Mouse (Mus musculus) heart, embryonic 15.5 days (tissue): ENCODE data around the gene Plekhg2. TPM values are rescaled to one million over a fixed set of nuclear protein-coding genes. Genes with fewer than 3 reads are reported as not detected.
"Not testable (repeated sequence)": the region's sequence is repeated elsewhere in the genome, so short reads cannot be mapped to it uniquely, and the experiment has no call there.

ENCODE experiments used
- ATAC-seq: fragments of 200-750 bp; cut with Nextera tagmentation; replicated peaks from 2 replicates; pipeline ENCODE4 v1.8.0; 2017; ENCODE audit warnings: low read depth, moderate TSS enrichment; ENCODE audit not compliant: insufficient number of reproducible peaks, insufficient read depth, low FRiP score
- H3K27ac ChIP-seq: fragments of 300-500 bp; sonication (generic); 2 replicates; pipeline ENCODE4 v1.5.1; 2015; ENCODE audit warnings: mild to moderate bottlenecking, inconsistent platforms
- H3K27me3 ChIP-seq: fragments of 300-500 bp; sonication (generic); 2 replicates; pipeline ENCODE4 v1.6.1; 2015; ENCODE audit warnings: inconsistent platforms
- H3K36me3 ChIP-seq: fragments of 300-500 bp; sonication (generic); 2 replicates; pipeline ENCODE4 v1.6.1; 2015; ENCODE audit warnings: mild to moderate bottlenecking, inconsistent platforms
- H3K4me1 ChIP-seq: fragments of 300-500 bp; sonication (generic); replicated peaks from 2 replicates; pipeline ENCODE4 v1.6.1; 2015; ENCODE audit warnings: inconsistent platforms
- H3K4me2 ChIP-seq: fragments of 300-500 bp; sonication (generic); 2 replicates; pipeline ENCODE4 v1.6.1; 2015; ENCODE audit warnings: inconsistent platforms, mild to moderate bottlenecking, moderate library complexity
- H3K4me3 ChIP-seq: fragments of 300-500 bp; sonication (generic); 2 replicates; pipeline ENCODE4 v1.5.1; 2015; ENCODE audit warnings: mild to moderate bottlenecking, inconsistent platforms
- H3K9ac ChIP-seq: fragments of 300-500 bp; sonication (generic); 2 replicates; pipeline ENCODE4 v1.6.1; 2015; ENCODE audit warnings: mild to moderate bottlenecking, inconsistent platforms
- H3K9me3 ChIP-seq: fragments of 300-500 bp; sonication (generic); replicated peaks from 2 replicates; pipeline ENCODE4 v1.6.1; 2016; ENCODE audit warnings: inconsistent platforms
- WGBS: fragments of 180-500 bp; shearing (Covaris S2); methylation state at CpG from one replicate; pipeline ENCODE4 v1.1.7; 2015; ENCODE audit warnings: mixed read lengths; 5-methylcytosine and 5-hydroxymethylcytosine counted together
- polyA plus RNA-seq: library from polyadenylated mRNA; unstranded; fragments of >200 nt; fragmentation: Nextera tagmentation; extraction: Ambion mirVana; gene quantifications from 2 replicates; pipeline ENCODE4 v1.2.1, GENCODE M21; 2015

The Plekhg2 gene
- polyA plus RNA-seq, 1 experiment from 2014 or later: 34.3 TPM

GRCm38 (mm10) chr7:28393272-28393951 lies 21.0 kb upstream of the Plekhg2 start:
- Histone ChIP-seq H3K27ac (peak overlapping the region; percentile 83), H3K4me2 (peak overlapping the region; percentile 95), H3K36me3 (peaks cover 55% of the 10 kb centered on the region), H3K9me3 (no peaks in the 10 kb centered on the region), H3K9ac (peak overlapping the region; percentile 77), H3K4me3 (peak overlapping the region; percentile 79), H3K27me3 (no peaks in the 10 kb centered on the region), H3K4me1 (peaks cover 20% of the 10 kb centered on the region)
- ATAC-seq: no peak
- 7% methylated on average over 22 of the region's 22 CpGs for WGBS

- H3K36me3 ChIP-seq: peaks cover 51% of the 10 kb centered on the region
- H3K9me3 ChIP-seq: no peaks in the 10 kb centered on the region
- no peaks in the 10 kb centered on the region for H3K27me3 ChIP-seq
- under 1% methylated on average over 58 of the region's 58 CpGs for WGBS
- peaks cover 20% of the 10 kb centered on the region for H3K4me1 ChIP-seq
- H3K4me3 ChIP-seq: peak within 1 kb of the TSS; percentile 79
- H3K9ac ChIP-seq: peak within 1 kb of the TSS; percentile 83
- peak within 1 kb of the TSS; percentile 83 for H3K27ac ChIP-seq
- peak within 1 kb of the TSS; percentile 95 for H3K4me2 ChIP-seq
- peak; percentile 97 for ATAC-seq
Measured at GRCm38 (mm10) chr7:28392429-28393271, 20.3 kb upstream of the Plekhg2 start, which contains the start of the genes Med29 and Paf1. Gene Med29 (minus strand): TSS chr7:28392708. Gene Paf1 (plus strand): TSS chr7:28392951.

GRCm38 (mm10) chr7:28390331-28390730 lies 17.9 kb upstream of the Plekhg2 start:
- Histone ChIP-seq H3K9me3 (no peaks in the 10 kb centered on the region), H3K27me3 (no peaks in the 10 kb centered on the region), H3K4me1 (peaks cover 22% of the 10 kb centered on the region), H3K9ac (no peak overlapping the region), H3K27ac (no peak overlapping the region), H3K4me2 (no peak overlapping the region), H3K4me3 (no peak overlapping the region), H3K36me3 (peaks cover 37% of the 10 kb centered on the region)
- 92% methylated on average over 3 of the region's 3 CpGs for WGBS
- ATAC-seq: no peak

- not testable (repeated sequence) for ATAC-seq, H3K27ac ChIP-seq, H3K4me3 ChIP-seq, H3K9ac ChIP-seq, H3K4me2 ChIP-seq, H3K27me3 ChIP-seq, H3K9me3 ChIP-seq
- Histone ChIP-seq H3K4me1 (peaks cover 29% of the 10 kb centered on the region), H3K36me3 (peaks cover 30% of the 10 kb centered on the region)
- WGBS: 87% methylated on average over 7 of the region's 7 CpGs
Measured at GRCm38 (mm10) chr7:28387384-28387783, 15.0 kb upstream of the Plekhg2 start.

GRCm38 (mm10) chr7:28386877-28387276 lies 14.5 kb upstream of the Plekhg2 start:
- not testable (repeated sequence) for H3K4me3 ChIP-seq, H3K9ac ChIP-seq, H3K4me2 ChIP-seq, H3K27ac ChIP-seq, H3K27me3 ChIP-seq, H3K9me3 ChIP-seq, ATAC-seq
- H3K4me1 ChIP-seq: peaks cover 30% of the 10 kb centered on the region
- peaks cover 30% of the 10 kb centered on the region for H3K36me3 ChIP-seq
- WGBS: 75% methylated on average over 6 of the region's 6 CpGs

- ATAC-seq: peak; percentile 34
- H3K9ac ChIP-seq: no peak overlapping the region
- peak overlapping the region; percentile 54 for H3K27ac ChIP-seq
- WGBS: 2% methylated on average over 4 of the region's 4 CpGs
- no peak overlapping the region for H3K4me3 ChIP-seq
- H3K9me3 ChIP-seq: no peaks in the 10 kb centered on the region
- H3K27me3 ChIP-seq: no peaks in the 10 kb centered on the region
- H3K4me1 ChIP-seq: peaks cover 30% of the 10 kb centered on the region
- H3K36me3 ChIP-seq: peaks cover 30% of the 10 kb centered on the region
- H3K4me2 ChIP-seq: no peak overlapping the region
Measured at GRCm38 (mm10) chr7:28386462-28386861, 14.1 kb upstream of the Plekhg2 start.

- Histone ChIP-seq H3K9me3 (no peaks in the 10 kb centered on the region), H3K4me2 (no peak overlapping the region), H3K27ac (peak overlapping the region; percentile 54), H3K27me3 (no peaks in the 10 kb centered on the region), H3K4me3 (no peak overlapping the region), H3K36me3 (peaks cover 30% of the 10 kb centered on the region), H3K9ac (no peak overlapping the region), H3K4me1 (peaks cover 30% of the 10 kb centered on the region)
- WGBS: 78% methylated on average over 7 of the region's 7 CpGs
- ATAC-seq: no peak
Measured at GRCm38 (mm10) chr7:28386007-28386406, 13.6 kb upstream of the Plekhg2 start.

GRCm38 (mm10) chr7:28385196-28385595 lies 12.8 kb upstream of the Plekhg2 start:
- no peaks in the 10 kb centered on the region for H3K27me3 ChIP-seq
- no peak for ATAC-seq
- H3K4me1 ChIP-seq: peaks cover 38% of the 10 kb centered on the region
- peaks cover 23% of the 10 kb centered on the region for H3K36me3 ChIP-seq
- H3K4me2 ChIP-seq: no peak overlapping the region
- H3K9ac ChIP-seq: no peak overlapping the region
- WGBS: 87% methylated on average over 9 of the region's 9 CpGs
- no peak overlapping the region for H3K4me3 ChIP-seq
- H3K27ac ChIP-seq: no peak overlapping the region
- H3K9me3 ChIP-seq: no peaks in the 10 kb centered on the region

GRCm38 (mm10) chr7:28384162-28384561 lies 11.8 kb upstream of the Plekhg2 start:
- Histone ChIP-seq H3K27me3 (no peaks in the 10 kb centered on the region), H3K4me3 (no peak overlapping the region), H3K36me3 (peaks cover 15% of the 10 kb centered on the region), H3K4me1 (peaks cover 45% of the 10 kb centered on the region), H3K27ac (peak overlapping the region; percentile 98), H3K9ac (no peak overlapping the region), H3K4me2 (no peak overlapping the region), H3K9me3 (no peaks in the 10 kb centered on the region)
- no peak for ATAC-seq
- 75% methylated on average over 6 of the region's 6 CpGs for WGBS

GRCm38 (mm10) chr7:28383606-28384005 lies 11.2 kb upstream of the Plekhg2 start:
- 73% methylated on average over 4 of the region's 4 CpGs for WGBS
- Histone ChIP-seq H3K4me3 (no peak overlapping the region), H3K27me3 (no peaks in the 10 kb centered on the region), H3K27ac (peak overlapping the region; percentile 98), H3K4me1 (peaks cover 45% of the 10 kb centered on the region), H3K36me3 (peaks cover 9% of the 10 kb centered on the region), H3K9me3 (no peaks in the 10 kb centered on the region), H3K4me2 (no peak overlapping the region), H3K9ac (no peak overlapping the region)
- ATAC-seq: no peak

- H3K9me3 ChIP-seq: no peaks in the 10 kb centered on the region
- peaks cover 4% of the 10 kb centered on the region; the same call in 1 of the 2 replicates for H3K36me3 ChIP-seq
- 13% methylated on average over 11 of the region's 11 CpGs for WGBS
- H3K9ac ChIP-seq: 0 out of 2 replicates have a peak overlapping the region, but pooled peaks have one; percentile 38
- H3K4me3 ChIP-seq: peak overlapping the region; percentile 2; the same call in 1 of the 2 replicates
- peak; percentile 11; the same call in 1 of the 2 replicates for ATAC-seq
- peak overlapping the region; percentile 98 for H3K27ac ChIP-seq
- peaks cover 47% of the 10 kb centered on the region for H3K4me1 ChIP-seq
- no peaks in the 10 kb centered on the region for H3K27me3 ChIP-seq
- H3K4me2 ChIP-seq: peak overlapping the region; percentile 68
Measured at GRCm38 (mm10) chr7:28382981-28383396, 10.6 kb upstream of the Plekhg2 start.
